Mouse (Mus musculus): Measurements from ENCODE around the gene Tmem130.

DNA sequence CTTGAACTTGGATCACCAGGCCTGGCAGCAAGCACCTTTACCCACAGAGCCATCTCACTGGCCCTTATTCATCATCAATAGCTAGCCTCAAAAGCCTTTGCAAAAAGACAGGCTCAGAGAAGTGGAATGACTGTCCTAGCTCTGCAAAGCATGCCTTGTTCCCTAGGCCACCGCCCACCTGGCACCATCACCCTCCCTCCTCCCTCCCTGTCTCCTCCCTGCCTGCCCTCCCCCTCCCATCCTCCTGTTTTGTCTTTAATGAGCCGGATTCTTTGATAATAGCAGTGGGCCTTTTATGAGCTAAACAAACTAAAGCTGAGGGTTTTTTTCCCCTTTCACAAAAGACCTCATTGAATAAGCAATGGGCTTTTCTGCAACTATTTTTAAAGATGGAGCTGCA is 36.7 kb downstream of the Tmem130 start:
- TF ChIP-seq POLR2A (IDR thresholded peaks at IDR 0.05; ENCODE audit: borderline replicate concordance, low read depth, low read length) (no peak), CTCF (IDR thresholded peaks at IDR 0.05; ENCODE audit: low read depth, low read length) (no peak)

All from bone marrow macrophage, adult 2 months (primary cell).